Mouse (Mus musculus): Measurements from ENCODE around the gene Trpm1. TPM values are rescaled to one million over a fixed set of nuclear protein-coding genes. Genes with fewer than 3 reads are reported as not detected.

Trpm1 gene
- polyA plus RNA-seq, 1 experiment from 2014 or later, result 0.11 TPM

DNA sequence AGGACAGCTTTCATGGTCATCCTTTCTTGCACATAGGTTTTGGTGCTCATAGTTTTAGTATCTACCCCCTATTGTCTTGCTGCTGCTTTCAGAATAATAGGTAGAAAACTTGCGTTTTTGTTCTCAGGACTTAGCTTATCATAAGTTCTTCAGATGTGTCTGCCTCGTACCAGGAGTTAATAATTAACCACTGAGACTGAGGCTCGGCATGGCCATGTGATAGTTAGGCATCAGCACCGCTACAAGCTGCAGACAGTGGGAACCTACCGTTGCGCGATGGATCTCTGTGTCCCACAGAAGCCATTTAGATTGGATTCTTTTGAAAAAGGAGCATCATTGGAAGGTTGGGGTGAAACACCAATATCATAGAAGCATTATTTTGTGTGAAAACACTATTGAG lies 159.2 kb downstream of the Trpm1 start:
- peaks cover 16% of the 10 kb centered on the region for H3K36me3 ChIP-seq (ENCODE audit: control insufficient read depth, insufficient read depth, low read length)
- 91% methylated on average over 7 of the region's 7 CpGs for WGBS
- no peak overlapping the region for H3K9ac ChIP-seq (replicated peaks; ENCODE audit: low read depth, low read length)
- H3K27ac ChIP-seq (ENCODE audit: low read depth, low read length), result no peak overlapping the region
- H3K4me1 ChIP-seq (ENCODE audit: control insufficient read depth, insufficient read depth, low read length), result no peaks in the 10 kb centered on the region
- no peaks in the 10 kb centered on the region for H3K9me3 ChIP-seq (ENCODE audit: control insufficient read depth, low read length)
- H3K4me2 ChIP-seq (ENCODE audit: low read depth, low read length), result no peak overlapping the region
- no peak for ATAC-seq (ENCODE audit: low read depth)
- H3K4me3 ChIP-seq (ENCODE audit: low read depth, low read length), result no peak overlapping the region
- H3K27me3 ChIP-seq (ENCODE audit: control insufficient read depth, insufficient read depth, low read length), result no peaks in the 10 kb centered on the region

MicroRNA genes within 50 kb of the gene (microRNA counts, 519-probe panel; counts per million panel counts)
- not detected for microRNA mmu-miR-211

Small RNA genes within 50 kb of the gene (microRNA-seq; reads per million reads assigned to microRNA genes)
- gene Mir211 (not detected), gene Mir6416 (not detected)

Other genes with a start within 250 kb of the Trpm1 start
- gene E030018B13Rik, start 237.0 kb upstream of the Trpm1 start, polyA plus RNA-seq (2014; fragmentation: Nextera tagmentation; extraction: Ambion mirVana), result 0.55 TPM in 1 of 2 replicates, not detected in the other
- gene Klf13, start 214.9 kb upstream of the Trpm1 start, polyA plus RNA-seq (2014; fragmentation: Nextera tagmentation; extraction: Ambion mirVana), result 24.9 and 32.5 TPM in 2 replicates
- gene Mtmr10, start 133.8 kb downstream of the Trpm1 start, polyA plus RNA-seq (2014; fragmentation: Nextera tagmentation; extraction: Ambion mirVana), result 17.7 and 20.7 TPM in 2 replicates
- gene Fan1, start 220.3 kb downstream of the Trpm1 start, polyA plus RNA-seq (2014; fragmentation: Nextera tagmentation; extraction: Ambion mirVana), result 6.4 and 6.5 TPM in 2 replicates
- gene Mphosph10, start 238.4 kb downstream of the Trpm1 start, polyA plus RNA-seq (2014; fragmentation: Nextera tagmentation; extraction: Ambion mirVana), result 22.9 and 29.3 TPM in 2 replicates
- 40.8 and 44.8 TPM in 2 replicates for gene Mcee, start 238.8 kb downstream of the Trpm1 start, polyA plus RNA-seq (2014; fragmentation: Nextera tagmentation; extraction: Ambion mirVana)

All from neural tube, embryonic 14.5 days (tissue).